Mouse (Mus musculus) ES-Bruce4 (cell line): ENCODE measurements around the gene Timm50. TPM values are rescaled to one million over a fixed set of nuclear protein-coding genes. Genes with fewer than 3 reads are reported as not detected.

Source experiments
- H3K27ac ChIP-seq: 2 replicates; pipeline ENCODE4 v1.5.1; 2012; ENCODE audit warnings: low read length, inconsistent platforms; ENCODE audit not compliant: insufficient read depth
- H3K27me3 ChIP-seq: 2 replicates; pipeline ENCODE4 v1.6.1; 2012; ENCODE audit warnings: mild to moderate bottlenecking, low read length, inconsistent platforms; ENCODE audit not compliant: control insufficient read depth, poor library complexity, insufficient read depth, severe bottlenecking
- H3K36me3 ChIP-seq: 2 replicates; pipeline ENCODE4 v1.6.1; 2012; ENCODE audit warnings: inconsistent platforms, mild to moderate bottlenecking, low read length, moderate library complexity; ENCODE audit not compliant: control insufficient read depth, poor library complexity, insufficient read depth, severe bottlenecking
- H3K4me1 ChIP-seq: one replicate; pipeline ENCODE4 v1.8.1; 2011; ENCODE audit warnings: low read length; ENCODE audit not compliant: control insufficient read depth, insufficient read depth
- H3K4me3 ChIP-seq: 2 replicates; pipeline ENCODE4 v1.5.1; 2011; ENCODE audit warnings: low read depth, mild to moderate bottlenecking, low read length
- H3K9ac ChIP-seq: 2 replicates; pipeline ENCODE4 v1.6.1; 2012; ENCODE audit warnings: low read depth, mild to moderate bottlenecking, inconsistent platforms; ENCODE audit not compliant: poor library complexity, severe bottlenecking
- H3K9me3 ChIP-seq: replicated peaks from 2 replicates; pipeline ENCODE4 v1.6.1; 2012; ENCODE audit warnings: mild to moderate bottlenecking, low read length, inconsistent platforms; ENCODE audit not compliant: control insufficient read depth, poor library complexity, insufficient read depth, severe bottlenecking
- CTCF ChIP-seq: IDR thresholded peaks from one replicate; pipeline ENCODE4 v1.8.1; 2011; ENCODE audit warnings: low read depth, low read length
- EP300 ChIP-seq: IDR thresholded peaks from 2 replicates; pipeline ENCODE4 v1.6.1; 2011; ENCODE audit warnings: low read depth, low read length; ENCODE audit not compliant: insufficient read depth
- POLR2A ChIP-seq: IDR thresholded peaks from one replicate; pipeline ENCODE4 v1.8.1; 2011; ENCODE audit warnings: low read length; ENCODE audit not compliant: insufficient read depth
- polyA plus RNA-seq: library from polyadenylated mRNA; stranded (reverse); fragments of >200 nt; gene quantifications from 2 replicates; pipeline ENCODE4 v1.2.4, GENCODE M21; 2011; ENCODE audit warnings: low read depth; ENCODE audit not compliant: missing spikeins, insufficient read depth, insufficient read length

The Timm50 gene
- polyA plus RNA-seq, 1 experiment: 70.5 TPM

DNA sequence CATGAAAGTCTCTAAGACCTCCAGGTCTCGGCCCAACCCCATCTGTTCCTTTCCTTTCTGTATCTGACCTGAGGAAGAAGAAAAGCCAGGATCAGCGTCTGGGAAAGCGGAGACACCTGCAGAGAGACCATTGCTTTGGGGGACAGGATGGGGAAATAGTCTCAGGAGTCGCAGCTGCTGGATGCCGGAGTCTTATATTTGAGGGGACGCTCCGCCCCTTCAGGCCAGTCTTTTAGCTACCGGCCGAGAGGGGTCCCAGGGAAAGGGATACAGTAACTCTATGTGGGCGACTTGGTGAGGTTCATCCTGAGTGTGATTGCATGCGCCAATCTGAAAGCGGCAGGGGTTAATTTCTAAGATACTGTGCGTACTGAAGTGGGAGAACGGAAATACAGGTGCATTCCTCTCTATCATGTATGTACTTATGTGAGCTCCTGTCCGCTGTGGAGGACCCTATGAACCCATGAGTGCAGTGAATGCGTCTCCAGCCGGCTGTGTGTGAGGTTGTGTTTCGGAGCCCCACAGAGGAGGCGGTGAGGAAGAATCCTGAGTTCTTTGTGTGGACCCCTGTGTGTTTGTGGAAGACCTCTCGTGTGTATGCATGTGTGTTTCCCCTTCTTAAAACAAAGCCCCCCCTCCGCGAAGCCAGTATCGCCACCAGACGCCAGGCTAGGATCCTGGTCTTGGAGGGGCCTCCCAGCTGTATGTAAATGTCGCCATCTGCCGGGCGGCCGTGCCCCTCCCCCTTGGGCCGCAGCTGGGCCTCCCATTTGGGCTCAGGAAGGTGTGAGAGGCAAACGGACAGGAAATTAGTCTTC, 10.0 kb downstream of the Timm50 start, which contains the start of gene Dll3:
Gene Dll3, minus strand, starts transcription at position 623 of the 818 bp plus-strand sequence.
- Histone ChIP-seq H3K36me3 (peaks cover 16% of the 10 kb centered on the region), H3K9ac (peak within 1 kb of the TSS; percentile 64), H3K4me3 (peak within 1 kb of the TSS; percentile 59), H3K27me3 (no peaks in the 10 kb centered on the region), H3K9me3 (no peaks in the 10 kb centered on the region), H3K27ac (no peak within 1 kb of the TSS), H3K4me1 (no peaks in the 10 kb centered on the region)
- TF ChIP-seq EP300 (peak; percentile 49; the same call in 1 of the 2 replicates), CTCF (peak; percentile 44), POLR2A (no peak)

DNA sequence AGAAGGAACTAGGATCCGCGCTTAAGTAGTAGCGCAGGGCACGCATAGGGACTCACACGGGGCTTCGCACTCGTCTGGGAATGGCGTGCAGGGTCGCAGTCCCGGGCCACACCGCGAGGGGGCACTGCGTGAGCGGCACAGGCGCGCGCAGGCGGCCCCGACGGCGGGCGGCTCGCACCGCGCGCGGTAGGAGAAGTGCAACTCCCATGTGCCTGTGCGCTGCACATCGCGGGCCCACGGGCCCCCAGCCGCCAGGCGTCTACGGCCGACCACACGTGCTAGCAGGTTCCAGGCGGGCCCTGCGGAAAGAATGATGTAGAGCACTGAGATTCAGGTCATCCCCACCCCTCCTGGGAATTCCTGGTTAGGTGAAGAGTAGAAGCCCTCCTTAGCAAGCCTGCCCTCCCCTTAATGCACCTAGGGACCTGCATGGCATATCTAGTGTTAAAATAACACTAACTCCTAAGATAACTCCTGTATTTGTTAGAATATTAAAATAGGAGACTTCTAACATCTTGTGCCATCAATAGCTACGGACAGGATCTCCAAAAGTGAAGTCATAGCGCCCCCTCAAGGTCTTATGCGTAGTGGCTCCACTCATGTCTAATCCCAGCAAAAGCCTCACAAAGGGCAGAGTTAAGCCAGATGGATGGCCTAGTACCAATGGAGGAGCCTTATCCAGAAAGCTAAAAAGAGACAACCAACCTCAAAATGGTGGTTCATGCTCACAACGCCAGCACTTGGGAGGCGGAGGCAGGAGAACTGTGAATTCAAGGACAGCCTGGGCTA, 12.8 kb downstream of the Timm50 start:
- Histone ChIP-seq H3K27ac (no peak overlapping the region), H3K4me3 (peak overlapping the region; percentile 27), H3K4me1 (no peaks in the 10 kb centered on the region)

DNA sequence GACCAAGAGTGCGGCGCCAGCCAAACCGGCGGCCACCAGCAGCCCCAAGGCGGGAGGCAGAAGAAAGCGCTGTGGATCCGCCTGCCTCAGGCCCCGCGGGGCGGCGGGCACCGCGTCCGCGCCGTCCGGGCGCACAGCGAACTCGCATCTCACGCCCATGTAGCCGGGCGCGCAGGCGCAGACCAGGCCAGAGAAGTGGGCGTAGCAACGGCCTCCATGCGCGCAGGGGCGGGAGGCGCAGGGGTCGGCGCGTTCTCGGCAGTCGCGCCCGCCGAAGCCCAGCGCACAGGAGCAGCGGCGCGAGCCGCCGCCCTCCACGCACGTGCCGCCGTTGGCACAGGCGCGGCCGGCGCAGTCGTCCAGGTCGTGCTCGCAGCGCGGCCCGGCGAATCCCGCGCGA, 17.4 kb downstream of the Timm50 start:
- Histone ChIP-seq H3K4me3 (peak overlapping the region; percentile 64), H3K27ac (no peak overlapping the region), H3K9ac (peak overlapping the region; percentile 63), H3K36me3 (no peaks in the 10 kb centered on the region), H3K27me3 (no peaks in the 10 kb centered on the region), H3K9me3 (no peaks in the 10 kb centered on the region), H3K4me1 (no peaks in the 10 kb centered on the region)
- peak; percentile 59 for TF ChIP-seq POLR2A
- no peak for TF ChIP-seq EP300

More for the DNA sequence above, 12.8 kb downstream of the Timm50 start:
- no peaks in the 10 kb centered on the region for H3K27me3 ChIP-seq
- no peaks in the 10 kb centered on the region for H3K9me3 ChIP-seq
- H3K36me3 ChIP-seq: no peaks in the 10 kb centered on the region
- TF ChIP-seq EP300: no peak
- TF ChIP-seq CTCF: peak; percentile 67
- no peak for TF ChIP-seq POLR2A
- H3K9ac ChIP-seq: peak overlapping the region; percentile 54

DNA sequence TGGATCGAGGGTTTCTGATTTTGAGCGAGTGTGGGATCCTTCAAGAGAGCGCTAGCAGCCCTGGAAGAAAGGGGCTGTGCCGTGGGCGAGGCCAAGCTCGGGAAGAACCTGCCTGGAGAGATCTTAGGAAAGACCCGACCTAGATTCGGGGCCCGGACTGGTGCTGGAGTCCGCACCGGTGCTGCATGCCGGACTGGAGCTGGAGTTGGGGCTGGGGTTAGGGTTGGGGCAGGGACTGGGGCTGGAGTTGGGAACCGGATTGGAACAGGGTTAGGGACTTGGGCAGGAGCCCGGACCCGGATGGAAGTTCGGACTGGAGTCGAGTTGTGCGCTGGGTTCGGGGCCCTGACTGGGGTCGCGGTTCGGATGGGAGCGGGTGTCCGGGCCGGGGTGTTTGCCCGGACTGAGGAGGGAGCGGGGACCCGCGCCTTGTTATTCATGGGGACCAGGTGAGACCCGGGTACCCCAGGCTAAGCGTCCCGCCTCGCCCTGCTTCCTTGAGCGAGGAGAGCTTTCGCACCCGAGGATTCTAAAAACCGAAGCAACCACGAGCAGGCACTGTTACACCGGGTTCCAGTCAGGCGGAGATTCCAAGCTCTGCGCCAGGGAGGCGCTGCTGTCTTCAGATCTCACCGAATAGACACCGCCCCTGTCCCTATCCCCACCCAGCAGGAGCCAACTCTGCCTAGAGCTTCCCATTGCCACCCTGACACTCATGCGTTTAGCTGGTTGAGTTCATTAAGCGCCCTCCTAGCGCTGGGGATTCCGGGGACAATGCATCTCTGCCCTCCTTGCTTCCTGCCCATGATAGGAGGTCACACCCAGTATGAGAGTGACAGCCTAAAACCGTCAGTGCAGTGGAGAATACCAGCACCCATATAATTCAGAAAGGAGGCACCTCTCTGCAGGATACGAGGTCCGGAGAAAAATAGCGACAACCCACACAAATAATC, 21.0 kb downstream of the Timm50 start, which contains the start of gene Selenov:
Gene Selenov, minus strand, starts transcription at position 549 of the 953 bp plus-strand sequence.
- no peaks in the 10 kb centered on the region for H3K27me3 ChIP-seq
- no peaks in the 10 kb centered on the region for H3K9me3 ChIP-seq
- H3K4me1 ChIP-seq: no peaks in the 10 kb centered on the region
- peak within 1 kb of the TSS; percentile 50 for H3K4me3 ChIP-seq
- peak within 1 kb of the TSS; percentile 62 for H3K9ac ChIP-seq
- H3K27ac ChIP-seq: no peak within 1 kb of the TSS
- H3K36me3 ChIP-seq: no peaks in the 10 kb centered on the region
- TF ChIP-seq POLR2A: no peak
- peak; percentile 60 for TF ChIP-seq CTCF
- 0 out of 2 replicates have a peak, but pooled peaks have one; percentile 48 for TF ChIP-seq EP300

DNA sequence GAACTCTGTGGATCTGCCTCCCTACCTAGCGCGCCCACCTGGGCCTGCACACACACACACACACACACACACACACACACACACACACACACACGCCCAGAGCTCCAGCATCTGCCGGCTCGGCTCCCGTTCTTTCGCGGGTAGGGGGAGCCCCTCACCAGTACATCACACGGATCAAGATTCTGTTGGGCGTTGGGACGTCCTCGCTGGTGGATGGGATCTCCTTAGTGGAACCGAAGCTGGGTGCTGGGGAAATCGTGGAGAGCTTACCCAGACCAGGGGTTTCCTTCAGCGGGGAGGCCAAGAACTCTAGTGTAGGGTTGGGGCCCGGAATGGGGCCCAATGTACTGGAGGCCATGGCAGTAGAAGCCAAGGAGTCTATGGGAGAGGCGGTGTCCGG, 21.7 kb downstream of the Timm50 start:
- H3K4me3 ChIP-seq: peak overlapping the region; percentile 50
- H3K27ac ChIP-seq: no peak overlapping the region
- H3K4me1 ChIP-seq: no peaks in the 10 kb centered on the region
- H3K9ac ChIP-seq: peak overlapping the region; percentile 62
- no peaks in the 10 kb centered on the region for H3K27me3 ChIP-seq
- no peaks in the 10 kb centered on the region for H3K36me3 ChIP-seq
- H3K9me3 ChIP-seq: no peaks in the 10 kb centered on the region
- TF ChIP-seq CTCF (peak; percentile 8), POLR2A (no peak)
